Mouse (Mus musculus): ENCODE results near the gene Trim34a. TPM values are rescaled to one million over a fixed set of nuclear protein-coding genes. Genes with fewer than 3 reads are reported as not detected.
"Not testable (repeated sequence)": the region's sequence is repeated elsewhere in the genome, so short reads cannot be mapped to it uniquely, and the experiment has no call there.

The Trim34a gene
- polyA plus RNA-seq, 1 experiment from 2014 or later = 0.84 TPM

GRCm38 (mm10) chr7:104279361-104279760 is 35.1 kb downstream of the Trim34a start:
- H3K4me1 ChIP-seq (replicated peaks); H3K9me3 ChIP-seq; H3K27me3 ChIP-seq; H3K9ac ChIP-seq; H3K4me3 ChIP-seq; H3K4me2 ChIP-seq; H3K27ac ChIP-seq (replicated peaks); ATAC-seq (ENCODE audit: low read depth); H3K36me3 ChIP-seq: not testable (repeated sequence)
- WGBS = 85% methylated on average over 3 of the region's 3 CpGs

GRCm38 (mm10) chr7:104287576-104288443 is 43.6 kb downstream of the Trim34a start, which contains the start of gene Trim5:
Gene Trim5 (minus strand): TSS chr7:104288094.
- not testable (repeated sequence) for H3K36me3 ChIP-seq; H3K4me3 ChIP-seq; H3K4me1 ChIP-seq (replicated peaks); H3K9me3 ChIP-seq; ATAC-seq (ENCODE audit: low read depth); H3K4me2 ChIP-seq; H3K27me3 ChIP-seq; H3K9ac ChIP-seq; H3K27ac ChIP-seq (replicated peaks)
- WGBS = 48% methylated on average over 14 of the region's 14 CpGs

DNA sequence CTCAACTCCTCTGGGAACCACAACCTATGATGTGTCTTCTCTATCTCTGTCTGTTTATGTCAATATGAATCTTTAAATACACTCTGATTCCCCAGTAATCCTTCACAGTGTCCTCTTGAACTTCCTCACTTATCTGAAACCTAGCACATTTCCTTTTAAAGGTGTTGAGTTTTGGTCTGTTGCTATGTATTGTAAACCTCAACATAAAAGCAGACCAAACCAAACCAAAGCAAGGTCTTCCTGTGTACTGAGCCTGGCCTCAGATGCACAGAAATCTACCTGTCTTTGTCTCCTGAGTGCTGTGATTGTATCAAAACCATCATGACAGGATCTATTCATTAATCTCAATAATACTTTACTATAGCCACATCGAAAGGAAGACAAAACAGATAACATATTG is 46.4 kb downstream of the Trim34a start:
- WGBS = 88% methylated on average over 1 of the region's 1 CpGs
- H3K27ac ChIP-seq (replicated peaks) = no peak overlapping the region
- ATAC-seq (ENCODE audit: low read depth) = no peak
- no peaks in the 10 kb centered on the region for H3K9me3 ChIP-seq
- no peak overlapping the region for H3K9ac ChIP-seq
- H3K36me3 ChIP-seq = no peaks in the 10 kb centered on the region
- H3K4me1 ChIP-seq (replicated peaks) = no peaks in the 10 kb centered on the region
- no peak overlapping the region for H3K4me3 ChIP-seq
- H3K27me3 ChIP-seq = no peaks in the 10 kb centered on the region
- no peak overlapping the region for H3K4me2 ChIP-seq

DNA sequence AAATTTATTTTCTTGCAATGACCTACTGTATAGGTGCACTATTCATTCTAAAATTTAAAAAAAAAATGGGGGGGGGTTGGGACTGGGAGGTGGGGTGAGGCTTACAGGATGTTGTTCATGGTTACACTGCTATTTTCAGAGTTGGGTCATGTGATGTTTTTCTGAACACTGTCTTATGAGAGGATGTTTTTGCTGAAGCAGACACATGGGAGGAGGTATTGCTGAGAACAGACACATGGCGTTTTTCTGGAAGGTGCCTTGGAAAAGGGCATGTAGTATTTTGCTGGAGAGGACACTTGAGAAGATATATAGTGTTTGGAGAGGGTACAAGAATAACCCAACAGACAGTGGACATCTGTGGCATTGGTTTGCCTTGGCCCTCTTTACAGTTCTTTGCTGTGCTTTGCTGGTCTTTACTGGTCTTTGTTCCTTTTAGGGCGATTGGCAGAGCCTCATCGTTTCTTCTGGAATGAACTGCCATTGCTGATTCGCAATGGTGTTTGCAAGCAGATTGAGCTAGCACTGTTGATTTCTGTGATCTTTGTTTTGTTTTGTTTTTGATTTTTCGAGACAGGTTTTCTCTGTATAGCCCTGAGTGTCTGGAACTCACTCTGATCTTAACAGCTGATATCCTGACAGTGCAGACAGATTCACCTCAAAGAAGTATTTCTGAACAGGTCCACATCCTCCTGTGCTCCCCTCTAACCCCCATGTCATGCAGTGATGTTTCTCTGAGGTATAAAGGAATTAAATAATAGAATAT is 47.6 kb downstream of the Trim34a start:
- Histone ChIP-seq H3K9me3 (no peaks in the 10 kb centered on the region), H3K4me1 (replicated peaks) (no peaks in the 10 kb centered on the region), H3K9ac (no peak overlapping the region), H3K27ac (replicated peaks) (no peak overlapping the region), H3K36me3 (no peaks in the 10 kb centered on the region), H3K4me2 (no peak overlapping the region), H3K4me3 (no peak overlapping the region), H3K27me3 (no peaks in the 10 kb centered on the region)
- WGBS = 82% methylated on average over 5 of the region's 5 CpGs
- ATAC-seq (ENCODE audit: low read depth) = no peak

Other genes with a start within 250 kb of the Trim34a start
- gene Olfr638, start 245.7 kb upstream of the Trim34a start, polyA plus RNA-seq (2015; fragmentation: Nextera tagmentation; extraction: Ambion mirVana) = not detected in 2 replicates
- gene Olfr639, start 227.2 kb upstream of the Trim34a start, polyA plus RNA-seq (2015; fragmentation: Nextera tagmentation; extraction: Ambion mirVana) = not detected in 2 replicates
- not detected in 2 replicates for gene Olfr640, start 218.9 kb upstream of the Trim34a start, polyA plus RNA-seq (2015; fragmentation: Nextera tagmentation; extraction: Ambion mirVana)
- not detected in 2 replicates for gene Olfr641, start 209.0 kb upstream of the Trim34a start, polyA plus RNA-seq (2015; fragmentation: Nextera tagmentation; extraction: Ambion mirVana)
- not detected in 2 replicates for gene Olfr642, start 191.8 kb upstream of the Trim34a start, polyA plus RNA-seq (2015; fragmentation: Nextera tagmentation; extraction: Ambion mirVana)
- gene 4930516K23Rik, start 183.0 kb upstream of the Trim34a start, polyA plus RNA-seq (2015; fragmentation: Nextera tagmentation; extraction: Ambion mirVana) = not detected in 2 replicates
- not detected in 2 replicates for gene Olfr644, start 172.6 kb upstream of the Trim34a start, polyA plus RNA-seq (2015; fragmentation: Nextera tagmentation; extraction: Ambion mirVana)
- gene Olfr645, start 159.0 kb upstream of the Trim34a start, polyA plus RNA-seq (2015; fragmentation: Nextera tagmentation; extraction: Ambion mirVana) = not detected in 2 replicates
- not detected in 2 replicates for gene Olfr646, start 139.6 kb upstream of the Trim34a start, polyA plus RNA-seq (2015; fragmentation: Nextera tagmentation; extraction: Ambion mirVana)
- not detected in 2 replicates for gene Ubqln5, start 114.6 kb upstream of the Trim34a start, polyA plus RNA-seq (2015; fragmentation: Nextera tagmentation; extraction: Ambion mirVana)
- gene Olfr643, start 107.1 kb upstream of the Trim34a start, polyA plus RNA-seq (2015; fragmentation: Nextera tagmentation; extraction: Ambion mirVana) = not detected in 2 replicates
- not detected in 2 replicates for gene Ubqln3, start 101.2 kb upstream of the Trim34a start, polyA plus RNA-seq (2015; fragmentation: Nextera tagmentation; extraction: Ambion mirVana)
- not detected in 2 replicates for gene Ubqlnl, start 93.9 kb upstream of the Trim34a start, polyA plus RNA-seq (2015; fragmentation: Nextera tagmentation; extraction: Ambion mirVana)
- gene Olfm5, start 79.6 kb upstream of the Trim34a start, polyA plus RNA-seq (2015; fragmentation: Nextera tagmentation; extraction: Ambion mirVana) = not detected in 2 replicates
- 0.23 and 0.25 TPM in 2 replicates for gene Olfr648, start 61.1 kb upstream of the Trim34a start, polyA plus RNA-seq (2015; fragmentation: Nextera tagmentation; extraction: Ambion mirVana)
- gene Olfr649, start 48.5 kb upstream of the Trim34a start, polyA plus RNA-seq (2015; fragmentation: Nextera tagmentation; extraction: Ambion mirVana) = not detected in 2 replicates
- gene Trim6, start 25.7 kb upstream of the Trim34a start, polyA plus RNA-seq (2015; fragmentation: Nextera tagmentation; extraction: Ambion mirVana) = 0.47 and 0.83 TPM in 2 replicates
- gene Trim5, start 43.6 kb downstream of the Trim34a start, polyA plus RNA-seq (2015; fragmentation: Nextera tagmentation; extraction: Ambion mirVana) = 0.08 and 0.14 TPM in 2 replicates
- 2.3 and 3.1 TPM in 2 replicates for gene Trim12a, start 71.0 kb downstream of the Trim34a start, polyA plus RNA-seq (2015; fragmentation: Nextera tagmentation; extraction: Ambion mirVana)
- not detected in 2 replicates for gene Trim34b, start 85.0 kb downstream of the Trim34a start, polyA plus RNA-seq (2015; fragmentation: Nextera tagmentation; extraction: Ambion mirVana)
- 1.2 and 1.4 TPM in 2 replicates for gene Trim12c, start 108.9 kb downstream of the Trim34a start, polyA plus RNA-seq (2015; fragmentation: Nextera tagmentation; extraction: Ambion mirVana)
- gene Trim30b, start 125.4 kb downstream of the Trim34a start, polyA plus RNA-seq (2015; fragmentation: Nextera tagmentation; extraction: Ambion mirVana) = not detected in 2 replicates
- gene Trim30c, start 156.4 kb downstream of the Trim34a start, polyA plus RNA-seq (2015; fragmentation: Nextera tagmentation; extraction: Ambion mirVana) = 0.25 TPM in 1 of 2 replicates, not detected in the other
- gene Trim30a, start 220.7 kb downstream of the Trim34a start, polyA plus RNA-seq (2015; fragmentation: Nextera tagmentation; extraction: Ambion mirVana) = 0.92 and 0.93 TPM in 2 replicates

Data from neural tube, embryonic 13.5 days (tissue).